Mouse (Mus musculus): Measurements from ENCODE around the gene Casp8ap2. TPM values are rescaled to one million over a fixed set of nuclear protein-coding genes. Genes with fewer than 3 reads are reported as not detected.
A peak's percentile ranks its signal among the peaks of the same experiment; 100 is the strongest.

Casp8ap2 gene
- polyA plus RNA-seq (2012; ENCODE audit: insufficient read depth, low replicate concordance) = 0.37 TPM in 1 of 2 replicates, not detected in the other

- Histone ChIP-seq H3K36me3 (replicated peaks; ENCODE audit: low read length) (peaks cover 15% of the 10 kb centered on the region), H3K9me3 (no peaks in the 10 kb centered on the region), H3K4me1 (peaks cover 33% of the 10 kb centered on the region), H3K4me3 (replicated peaks) (peak within 1 kb of the TSS; percentile 97), H3K27me3 (replicated peaks) (no peaks in the 10 kb centered on the region)
- peak; percentile 91 for TF ChIP-seq FLI1 (IDR thresholded peaks at IDR 0.05; ENCODE audit: low read length)
- TF ChIP-seq GATA1 (IDR thresholded peaks at IDR 0.05; ENCODE audit: borderline replicate concordance, low read length) = no peak
Measured at GRCm38 (mm10) chr4:32615034-32615881, at the start of gene Casp8ap2. TSS of gene Casp8ap2 (plus strand) at chr4:32615451.

- H3K36me3 ChIP-seq (replicated peaks; ENCODE audit: low read length) = no peaks in the 10 kb centered on the region
- H3K9me3 ChIP-seq = 0 out of 2 replicates have a peak, but pooled peaks cover 2% of the 10 kb centered on the region
- peaks cover 26% of the 10 kb centered on the region for H3K27me3 ChIP-seq (replicated peaks)
- H3K4me1 ChIP-seq = peaks cover 18% of the 10 kb centered on the region
- TF ChIP-seq GATA1 (IDR thresholded peaks at IDR 0.05; ENCODE audit: borderline replicate concordance, low read length) = no peak
- no peak for TF ChIP-seq FLI1 (IDR thresholded peaks at IDR 0.05; ENCODE audit: low read length)
- H3K4me3 ChIP-seq (replicated peaks) = no peak overlapping the region
Measured at GRCm38 (mm10) chr4:32569054-32569453, 46.2 kb upstream of the Casp8ap2 start.

- no peak overlapping the region for H3K4me3 ChIP-seq (replicated peaks)
- TF ChIP-seq FLI1 (IDR thresholded peaks at IDR 0.05; ENCODE audit: low read length) (no peak), GATA1 (IDR thresholded peaks at IDR 0.05; ENCODE audit: borderline replicate concordance, low read length) (no peak)
Measured at GRCm38 (mm10) chr4:32569995-32570938, 45.0 kb upstream of the Casp8ap2 start.

GRCm38 (mm10) chr4:32570939-32571317 lies 44.3 kb upstream of the Casp8ap2 start:
- no peaks in the 10 kb centered on the region for H3K36me3 ChIP-seq (replicated peaks; ENCODE audit: low read length)
- 0 out of 2 replicates have a peak, but pooled peaks cover 2% of the 10 kb centered on the region for H3K9me3 ChIP-seq
- peaks cover 20% of the 10 kb centered on the region for H3K27me3 ChIP-seq (replicated peaks)
- TF ChIP-seq FLI1 (IDR thresholded peaks at IDR 0.05; ENCODE audit: low read length) (no peak), GATA1 (IDR thresholded peaks at IDR 0.05; ENCODE audit: borderline replicate concordance, low read length) (no peak)
- peaks cover 18% of the 10 kb centered on the region for H3K4me1 ChIP-seq
- H3K4me3 ChIP-seq (replicated peaks) = no peak overlapping the region

More at GRCm38 (mm10) chr4:32569995-32570938, 45.0 kb upstream of the Casp8ap2 start:
- peaks cover 20% of the 10 kb centered on the region for H3K27me3 ChIP-seq (replicated peaks)
- 0 out of 2 replicates have a peak, but pooled peaks cover 2% of the 10 kb centered on the region for H3K9me3 ChIP-seq
- peaks cover 17% of the 10 kb centered on the region for H3K4me1 ChIP-seq
- H3K36me3 ChIP-seq (replicated peaks; ENCODE audit: low read length) = no peaks in the 10 kb centered on the region

- no peaks in the 10 kb centered on the region for H3K36me3 ChIP-seq (replicated peaks; ENCODE audit: low read length)
- H3K4me1 ChIP-seq = peaks cover 18% of the 10 kb centered on the region
- no peak overlapping the region for H3K4me3 ChIP-seq (replicated peaks)
- TF ChIP-seq GATA1 (IDR thresholded peaks at IDR 0.05; ENCODE audit: borderline replicate concordance, low read length) = no peak
- TF ChIP-seq FLI1 (IDR thresholded peaks at IDR 0.05; ENCODE audit: low read length) = no peak
- 0 out of 2 replicates have a peak, but pooled peaks cover 2% of the 10 kb centered on the region for H3K9me3 ChIP-seq
- peaks cover 20% of the 10 kb centered on the region for H3K27me3 ChIP-seq (replicated peaks)
Measured at GRCm38 (mm10) chr4:32571441-32571840, 43.8 kb upstream of the Casp8ap2 start.

- Histone ChIP-seq H3K4me3 (replicated peaks) (no peak overlapping the region), H3K9me3 (no peaks in the 10 kb centered on the region), H3K4me1 (peaks cover 18% of the 10 kb centered on the region), H3K36me3 (replicated peaks; ENCODE audit: low read length) (no peaks in the 10 kb centered on the region), H3K27me3 (replicated peaks) (peaks cover 19% of the 10 kb centered on the region)
- TF ChIP-seq FLI1 (IDR thresholded peaks at IDR 0.05; ENCODE audit: low read length) (no peak), GATA1 (IDR thresholded peaks at IDR 0.05; ENCODE audit: borderline replicate concordance, low read length) (no peak)
Measured at GRCm38 (mm10) chr4:32572118-32572517, 43.1 kb upstream of the Casp8ap2 start.

- peaks cover 19% of the 10 kb centered on the region for H3K27me3 ChIP-seq (replicated peaks)
- H3K4me1 ChIP-seq = peaks cover 18% of the 10 kb centered on the region
- H3K4me3 ChIP-seq (replicated peaks) = no peak overlapping the region
- no peak for TF ChIP-seq GATA1 (IDR thresholded peaks at IDR 0.05; ENCODE audit: borderline replicate concordance, low read length)
- TF ChIP-seq FLI1 (IDR thresholded peaks at IDR 0.05; ENCODE audit: low read length) = no peak
- no peaks in the 10 kb centered on the region for H3K36me3 ChIP-seq (replicated peaks; ENCODE audit: low read length)
- no peaks in the 10 kb centered on the region for H3K9me3 ChIP-seq
Measured at GRCm38 (mm10) chr4:32573586-32573985, 41.7 kb upstream of the Casp8ap2 start.

GRCm38 (mm10) chr4:32574604-32575003 lies 40.6 kb upstream of the Casp8ap2 start:
- Histone ChIP-seq H3K27me3 (replicated peaks) (peaks cover 15% of the 10 kb centered on the region), H3K9me3 (no peaks in the 10 kb centered on the region), H3K4me1 (peaks cover 16% of the 10 kb centered on the region), H3K4me3 (replicated peaks) (no peak overlapping the region), H3K36me3 (replicated peaks; ENCODE audit: low read length) (no peaks in the 10 kb centered on the region)
- TF ChIP-seq FLI1 (IDR thresholded peaks at IDR 0.05; ENCODE audit: low read length) (no peak), GATA1 (IDR thresholded peaks at IDR 0.05; ENCODE audit: borderline replicate concordance, low read length) (no peak)

GRCm38 (mm10) chr4:32575165-32575564 lies 40.1 kb upstream of the Casp8ap2 start:
- Histone ChIP-seq H3K4me3 (replicated peaks) (peak overlapping the region; percentile 19), H3K27me3 (replicated peaks) (peaks cover 11% of the 10 kb centered on the region), H3K4me1 (peaks cover 13% of the 10 kb centered on the region), H3K36me3 (replicated peaks; ENCODE audit: low read length) (no peaks in the 10 kb centered on the region), H3K9me3 (no peaks in the 10 kb centered on the region)
- TF ChIP-seq GATA1 (IDR thresholded peaks at IDR 0.05; ENCODE audit: borderline replicate concordance, low read length) = no peak
- TF ChIP-seq FLI1 (IDR thresholded peaks at IDR 0.05; ENCODE audit: low read length) = no peak

All from megakaryocyte, embryonic 14.5 days (primary cell).